Mouse (Mus musculus) MEL (cell line): ENCODE measurements around the gene Dnajc22. TPM values are rescaled to one million over a fixed set of nuclear protein-coding genes. Genes with fewer than 3 reads are reported as not detected.
"Not testable (repeated sequence)": the region's sequence is repeated elsewhere in the genome, so short reads cannot be mapped to it uniquely, and the experiment has no call there.

ENCODE experiments used
- DNase-seq: peaks from one replicate; pipeline ENCODE4 v3.0.0; 2011; ENCODE audit warnings: low read depth, low spot score
- H3K27ac ChIP-seq: 2 replicates; pipeline ENCODE4 v1.5.1; 2012; ENCODE audit warnings: low read depth, mild to moderate bottlenecking, control low read depth, low read length, moderate library complexity; ENCODE audit not compliant: control insufficient read depth
- H3K27me3 ChIP-seq, 2 experiments: fragments of 150-350 bp in 1 of 2; sonication (generic) in 1 of 2; 2 replicates each; pipeline ENCODE4 v1.6.1; 2012; ENCODE audit warnings: low read length in 2 of 2, mild to moderate bottlenecking in 2 of 2, improper control_type of control experiment in 1 of 2, moderate library complexity in 1 of 2; ENCODE audit not compliant: insufficient read depth in 2 of 2, control insufficient read depth in 1 of 2
- H3K36me3 ChIP-seq, 2 experiments: 2 replicates each; pipeline ENCODE4 v1.6.1; 2012 to 2014; ENCODE audit warnings: low read length in 2 of 2, improper control_type of control experiment in 1 of 2, inconsistent platforms in 1 of 2, mild to moderate bottlenecking in 1 of 2; ENCODE audit not compliant: insufficient read depth in 2 of 2, control insufficient read depth in 1 of 2
- H3K4me1 ChIP-seq, 2 experiments: fragments of 150-350 bp in 1 of 2; sonication (generic) in 1 of 2; 2 replicates each; pipeline ENCODE4 v1.6.1; 2012; ENCODE audit warnings: low read length in 2 of 2, improper control_type of control experiment in 1 of 2, mild to moderate bottlenecking in 1 of 2; ENCODE audit not compliant: insufficient read depth in 2 of 2, control insufficient read depth in 1 of 2
- H3K4me3 ChIP-seq, 2 experiments: fragments of 150-350 bp in 1 of 2; sonication (generic) in 1 of 2; 2 replicates each; pipeline ENCODE4 v1.5.1; 2012; ENCODE audit warnings: low read depth in 2 of 2, low read length in 2 of 2, mild to moderate bottlenecking in 2 of 2, moderate library complexity in 2 of 2, control low read depth in 1 of 2, improper control_type of control experiment in 1 of 2; ENCODE audit not compliant: control insufficient read depth in 1 of 2, insufficient read depth in 1 of 2
- H3K79me2 ChIP-seq: 2 replicates; pipeline ENCODE4 v1.6.1; 2012; ENCODE audit warnings: mild to moderate bottlenecking, low read length, moderate library complexity; ENCODE audit not compliant: control insufficient read depth, poor library complexity, insufficient read depth
- H3K9ac ChIP-seq: 2 replicates; pipeline ENCODE4 v1.6.1; 2012; ENCODE audit warnings: low read depth, mild to moderate bottlenecking, control low read depth, low read length, moderate library complexity; ENCODE audit not compliant: control insufficient read depth, poor library complexity, severe bottlenecking
- H3K9me3 ChIP-seq: fragments of 150-350 bp; sonication (generic); replicated peaks from 2 replicates; pipeline ENCODE4 v1.6.1; 2012; ENCODE audit warnings: mild to moderate bottlenecking, low read length, improper control_type of control experiment, moderate library complexity; ENCODE audit not compliant: insufficient read depth
- CHD1 ChIP-seq: IDR thresholded peaks from 2 replicates; pipeline ENCODE4 v1.6.1; 2012; ENCODE audit warnings: low read depth, mild to moderate bottlenecking, inconsistent platforms, low read length, improper control_type of control experiment
- CHD2 ChIP-seq: IDR thresholded peaks from 2 replicates; pipeline ENCODE4 v1.6.1; 2011; ENCODE audit warnings: low read length, improper control_type of control experiment
- CTCF ChIP-seq, 3 experiments: IDR thresholded peaks in 2 of 3; conservative IDR thresholded peaks in 1 of 3; 2 replicates each; pipeline ENCODE4 v1.5.1; 2011 to 2012; ENCODE audit warnings: low read length in 3 of 3, low read depth in 2 of 3, mild to moderate bottlenecking in 2 of 3, improper control_type of control experiment in 1 of 3, inconsistent platforms in 1 of 3, mixed read lengths in 1 of 3, moderate library complexity in 1 of 3; ENCODE audit not compliant: control insufficient read depth in 1 of 3, insufficient read depth in 1 of 3, poor library complexity in 1 of 3, severe bottlenecking in 1 of 3
- E2F4 ChIP-seq: IDR thresholded peaks from 2 replicates; pipeline ENCODE4 v1.6.1; 2011; ENCODE audit warnings: low read depth, low read length, improper control_type of control experiment, borderline replicate concordance
- ELF1 ChIP-seq: IDR thresholded peaks from 2 replicates; pipeline ENCODE4 v1.6.1; 2014; ENCODE audit warnings: low read depth, mild to moderate bottlenecking, inconsistent platforms, low read length, improper control_type of control experiment, moderate library complexity
- EP300 ChIP-seq, 2 experiments: IDR thresholded peaks; 2 replicates each; pipeline ENCODE4 v1.6.1; 2011; ENCODE audit warnings: improper control_type of control experiment in 2 of 2, low read length in 2 of 2, low read depth in 1 of 2, mild to moderate bottlenecking in 1 of 2
- GABPA ChIP-seq: IDR thresholded peaks from 2 replicates; pipeline ENCODE4 v1.6.1; 2012; ENCODE audit warnings: low read depth, mild to moderate bottlenecking, inconsistent platforms, low read length, improper control_type of control experiment, moderate library complexity
- HCFC1 ChIP-seq: IDR thresholded peaks from 2 replicates; pipeline ENCODE4 v1.6.1; 2012; ENCODE audit warnings: low read depth, mild to moderate bottlenecking, inconsistent platforms, low read length, improper control_type of control experiment, moderate library complexity
- KAT2A ChIP-seq: conservative IDR thresholded peaks from 2 replicates; pipeline ENCODE4 v1.6.1; 2012; ENCODE audit warnings: low read depth, low read length, improper control_type of control experiment, inconsistent platforms
- MAFK ChIP-seq: IDR thresholded peaks from 2 replicates; pipeline ENCODE4 v1.6.1; 2011; ENCODE audit warnings: low read depth, mild to moderate bottlenecking, low read length, improper control_type of control experiment, borderline replicate concordance
- MAX ChIP-seq: IDR thresholded peaks from 2 replicates; pipeline ENCODE4 v1.6.1; 2011; ENCODE audit warnings: low read length, improper control_type of control experiment
- MAZ ChIP-seq: IDR thresholded peaks from 2 replicates; pipeline ENCODE4 v1.6.1; 2012; ENCODE audit warnings: low read depth, mild to moderate bottlenecking, inconsistent platforms, low read length, improper control_type of control experiment
- MEF2A ChIP-seq: IDR thresholded peaks from 2 replicates; pipeline ENCODE4 v1.6.1; 2014; ENCODE audit warnings: low read depth, mild to moderate bottlenecking, inconsistent platforms, low read length, improper control_type of control experiment; ENCODE audit not compliant: poor library complexity, insufficient replicate concordance, severe bottlenecking; ENCODE audit errors: extremely low read depth
- MXI1 ChIP-seq: IDR thresholded peaks from 2 replicates; pipeline ENCODE4 v1.6.1; 2011; ENCODE audit warnings: mild to moderate bottlenecking, low read depth, low read length, improper control_type of control experiment
- MYC ChIP-seq: IDR thresholded peaks from 2 replicates; pipeline ENCODE4 v1.6.1; 2011; ENCODE audit warnings: low read depth, mild to moderate bottlenecking, low read length, improper control_type of control experiment, moderate library complexity
- NELFE ChIP-seq: IDR thresholded peaks from 2 replicates; pipeline ENCODE4 v1.6.1; 2011; ENCODE audit warnings: low read depth, low read length, improper control_type of control experiment
- NRF1 ChIP-seq: IDR thresholded peaks from 2 replicates; pipeline ENCODE4 v1.6.1; 2014; ENCODE audit warnings: low read depth, mild to moderate bottlenecking, inconsistent platforms, low read length, improper control_type of control experiment, moderate library complexity; ENCODE audit not compliant: poor library complexity, insufficient read depth, severe bottlenecking
- POLR2A ChIP-seq, 2 experiments: IDR thresholded peaks; 2 replicates each; pipeline ENCODE4 v1.6.1; 2011 to 2012; ENCODE audit warnings: low read length in 2 of 2, mild to moderate bottlenecking in 2 of 2, control low read depth in 1 of 2, improper control_type of control experiment in 1 of 2, low read depth in 1 of 2, moderate library complexity in 1 of 2; ENCODE audit not compliant: control insufficient read depth in 1 of 2, insufficient read depth in 1 of 2, poor library complexity in 1 of 2
- POLR2AphosphoS2 ChIP-seq: IDR thresholded peaks from 2 replicates; pipeline ENCODE4 v1.6.1; 2011; ENCODE audit warnings: low read length, improper control_type of control experiment
- RAD21 ChIP-seq: IDR thresholded peaks from 2 replicates; pipeline ENCODE4 v1.6.1; 2011; ENCODE audit warnings: mild to moderate bottlenecking, low read depth, low read length, improper control_type of control experiment
- SIN3A ChIP-seq: IDR thresholded peaks from 2 replicates; pipeline ENCODE4 v1.6.1; 2012; ENCODE audit warnings: low read length, improper control_type of control experiment, inconsistent platforms
- SMC3 ChIP-seq: IDR thresholded peaks from 2 replicates; pipeline ENCODE4 v1.6.1; 2011; ENCODE audit warnings: low read depth, low read length, improper control_type of control experiment
- TAL1 ChIP-seq: IDR thresholded peaks from 2 replicates; pipeline ENCODE4 v1.6.1; 2012; ENCODE audit warnings: mild to moderate bottlenecking, inconsistent platforms, low read length, moderate library complexity, mixed read lengths
- TBP ChIP-seq: IDR thresholded peaks from 2 replicates; pipeline ENCODE4 v1.8.0; 2011; ENCODE audit warnings: low read depth, low read length, improper control_type of control experiment
- TCF12 ChIP-seq: IDR thresholded peaks from 2 replicates; pipeline ENCODE4 v1.6.1; 2014; ENCODE audit warnings: low read depth, mild to moderate bottlenecking, inconsistent platforms, low read length, improper control_type of control experiment, moderate library complexity
- UBTF ChIP-seq: IDR thresholded peaks from 2 replicates; pipeline ENCODE4 v1.6.1; 2012; ENCODE audit warnings: low read depth, mild to moderate bottlenecking, inconsistent platforms, low read length, improper control_type of control experiment, moderate library complexity, borderline replicate concordance; ENCODE audit not compliant: insufficient read depth
- USF1 ChIP-seq: IDR thresholded peaks from 2 replicates; pipeline ENCODE4 v1.6.1; 2014; ENCODE audit warnings: low read depth, mild to moderate bottlenecking, inconsistent platforms, low read length, improper control_type of control experiment, moderate library complexity
- ZMIZ1 ChIP-seq: IDR thresholded peaks from 2 replicates; pipeline ENCODE4 v1.6.1; 2012; ENCODE audit warnings: low read depth, mild to moderate bottlenecking, inconsistent platforms, low read length, improper control_type of control experiment, moderate library complexity
- polyA plus RNA-seq, 2 experiments: library from polyadenylated mRNA; stranded (reverse) in 1 of 2; unstranded in 1 of 2; fragments of >175 nt in 1 of 2; fragments of >200 nt in 1 of 2; gene quantifications; 2 replicates each; pipeline versions ENCODE4 v1.2.1 to v1.2.4; 2012; ENCODE audit warnings: low replicate concordance in 2 of 2, low read depth in 1 of 2; ENCODE audit not compliant: insufficient read length in 2 of 2, insufficient read depth in 1 of 2, missing spikeins in 1 of 2
- total RNA-seq: library from RNA; depleted of rRNA; stranded (reverse); fragments of 300-350 nt; gene quantifications from 2 replicates; pipeline ENCODE4 v1.2.3, GENCODE M21; 2012

Dnajc22 gene
- total and polyA plus RNA-seq, 3 experiments = 3.2 to 5.3 TPM; not detected in 1

DNA sequence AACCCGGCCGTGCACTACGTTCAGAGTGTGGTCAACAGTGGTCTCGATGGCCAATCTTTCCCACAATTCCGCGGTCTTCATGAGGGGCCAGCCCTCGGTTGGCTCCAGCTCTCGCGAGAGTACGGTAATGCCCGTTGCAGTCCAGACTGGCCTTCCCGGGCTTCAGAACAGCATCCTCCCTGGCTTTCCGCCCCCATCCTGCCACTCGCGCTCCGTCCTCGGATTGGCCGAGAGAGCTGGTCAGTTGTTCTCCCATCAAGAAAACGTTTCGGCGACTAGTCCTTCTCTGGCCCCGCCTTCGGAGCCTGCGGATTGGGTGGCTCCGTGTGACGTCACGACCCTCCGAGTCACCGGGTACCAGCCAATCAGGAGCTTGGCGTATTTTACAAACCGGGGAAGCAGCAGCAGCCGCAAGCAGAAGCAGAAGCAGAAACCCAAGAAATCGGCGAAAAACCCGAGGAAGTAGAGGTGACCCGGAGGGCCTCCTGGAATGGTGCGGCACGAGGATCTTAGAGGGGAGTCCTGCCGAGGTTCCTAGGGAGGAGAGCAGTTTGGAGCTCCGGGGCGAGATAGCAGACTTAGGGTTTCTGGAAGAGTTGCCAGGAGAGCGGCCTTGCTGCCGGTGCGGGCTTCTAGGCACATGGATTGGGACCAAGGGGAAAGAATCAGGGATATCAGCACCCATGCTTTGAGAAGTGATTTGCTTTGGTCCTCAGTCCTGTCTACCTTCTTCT lies 18.2 kb upstream of the Dnajc22 start:
- DNase-seq = peak; percentile 99
- H3K4me1 ChIP-seq = peaks cover 2 to 5% of the 10 kb centered on the region in 2 experiments; a peak in 2 of 4 replicates
- peak overlapping the region; percentile 84 for H3K27ac ChIP-seq
- H3K9ac ChIP-seq = peak overlapping the region; percentile 92
- TF ChIP-seq SIN3A = peak; percentile 94
- TF ChIP-seq MAFK = no peak
- no peak for TF ChIP-seq TAL1
- peak; percentile 36; the same call in 1 of the 2 replicates for TF ChIP-seq CHD1
- TF ChIP-seq ZMIZ1 = peak; percentile 94
- peak; percentile 85 for TF ChIP-seq MXI1
- peak; percentile 90 for TF ChIP-seq POLR2AphosphoS2
- no peak; the same call in 1 of the 2 replicates for TF ChIP-seq E2F4
- TF ChIP-seq CHD2 = peak; percentile 97
- no peak for TF ChIP-seq NRF1
- TF ChIP-seq MYC = peak; percentile 68; the same call in 1 of the 2 replicates
- peak; percentile 83 for TF ChIP-seq TBP
- peak; percentile 94 for TF ChIP-seq NELFE
- peak; percentile 42; the same call in 1 of the 2 replicates for TF ChIP-seq MAZ
- no peak for TF ChIP-seq MEF2A
- no peak for TF ChIP-seq RAD21
- no peak; the same call in 1 of the 2 replicates for TF ChIP-seq KAT2A
- TF ChIP-seq ELF1 = no peak
- TF ChIP-seq HCFC1 = peak; percentile 82
- no peak for TF ChIP-seq TCF12
- peak; percentile 69 for TF ChIP-seq MAX
- TF ChIP-seq EP300 (IDR thresholded peaks at IDR 0.05; ENCODE audit: low read depth in 1 of 2, low read length in 2 of 2) = peak; percentile 17 to 39; a peak in 2 of 4 replicates
- no peak for TF ChIP-seq GABPA
- peak; percentile 84 to 97 for TF ChIP-seq POLR2A (IDR thresholded peaks at IDR 0.05; ENCODE audit: control insufficient read depth in 1 of 2, insufficient read depth in 1 of 2, low read depth in 1 of 2, low read length in 2 of 2, poor library complexity in 1 of 2)
- no peak for TF ChIP-seq UBTF
- 0 out of 2 replicates have a peak, but pooled peaks have one; percentile 39 for TF ChIP-seq USF1
- no peak for TF ChIP-seq CTCF (IDR thresholded peaks at IDR 0.05 in 2 of 3, conservative IDR thresholded peaks at IDR 0.05 in 1 of 3; ENCODE audit: control insufficient read depth in 1 of 3, insufficient read depth in 1 of 3, low read depth in 2 of 3, low read length in 3 of 3, poor library complexity in 1 of 3, severe bottlenecking in 1 of 3)
- TF ChIP-seq SMC3 = no peak
- H3K27me3 ChIP-seq = no peaks in the 10 kb centered on the region
- peak overlapping the region; percentile 71 to 82 for H3K4me3 ChIP-seq
- H3K79me2 ChIP-seq = peaks cover 20% of the 10 kb centered on the region
- H3K9me3 ChIP-seq = no peaks in the 10 kb centered on the region
- H3K36me3 ChIP-seq = peaks cover 0 to 8% of the 10 kb centered on the region in 2 experiments; a peak in 3 of 4 replicates

DNA sequence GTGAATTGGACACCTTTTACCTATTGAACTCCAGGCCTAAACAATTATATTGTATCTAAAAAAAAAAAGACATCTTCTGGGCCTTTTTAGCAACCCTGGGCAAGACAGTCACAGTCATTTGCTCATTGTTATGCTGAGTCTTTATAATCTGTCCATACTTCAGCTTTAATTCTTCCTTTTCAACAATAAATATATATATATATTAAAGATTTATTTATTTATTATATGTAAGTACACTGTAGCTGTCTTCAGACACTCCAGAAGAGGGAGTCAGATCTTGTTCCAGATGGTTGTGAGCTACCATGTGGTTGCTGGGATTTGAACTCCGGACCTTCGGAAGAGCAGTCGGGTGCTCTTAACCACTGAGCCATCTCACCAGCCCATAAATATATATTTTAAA lies 17.0 kb upstream of the Dnajc22 start:
- not testable (repeated sequence) for H3K9me3 ChIP-seq, H3K36me3 ChIP-seq, H3K27ac ChIP-seq, H3K27me3 ChIP-seq, DNase-seq, H3K4me1 ChIP-seq
- peak overlapping the region; percentile 92 for H3K9ac ChIP-seq
- H3K4me3 ChIP-seq = peak overlapping the region; percentile 71 to 82; a peak in 2 of 4 replicates
- H3K79me2 ChIP-seq = peaks cover 20% of the 10 kb centered on the region
